ENCODE assay signal across 12 mouse cellular contexts in genomic region chr6:145401140-145401539, GRCm38 (mm10).
DNase-seq lines count a peak whose midpoint lies in the region; ATAC-seq and TF ChIP-seq lines count a peak whose summit lies in the region.
"Had no signal": no experiment of that assay in that cellular context is flagged by ENCODE, and none has a peak within 500 bp of the region (broad histone marks: within the 10 kb centered on the region; RNA-seq: fewer than 3 reads in every experiment).

No protein-coding gene starts in this region.

- H3K9ac ChIP-seq in lung, embryonic 14.5 days: no peak overlapping the region
- no peak overlapping the region for H3K9ac ChIP-seq in lung, postnatal 0 days (replicated peaks; ENCODE audit: low read depth)
- no peak overlapping the region for H3K9ac ChIP-seq in intestine, embryonic 15.5 days
- H3K9ac ChIP-seq in limb, embryonic 14.5 days (ENCODE audit: low read depth, low read length, severe bottlenecking): peak overlapping the region; percentile 7; the same call in 1 of the 2 replicates
- H3K9ac ChIP-seq: liver, embryonic 14.5 days had no signal

- TF ChIP-seq EP300 in lung, postnatal 0 days (IDR thresholded peaks at IDR 0.05): no peak

- no peaks in the 10 kb centered on the region for H3K9me3 ChIP-seq in lung, embryonic 14.5 days (ENCODE audit: low read depth, low read length)
- H3K9me3 ChIP-seq in lung, postnatal 0 days (ENCODE audit: low read length): no peaks in the 10 kb centered on the region
- H3K9me3 ChIP-seq in intestine, embryonic 15.5 days: no peaks in the 10 kb centered on the region
- no peaks in the 10 kb centered on the region for H3K9me3 ChIP-seq in limb, embryonic 14.5 days (ENCODE audit: control insufficient read depth, low read length)
- H3K9me3 ChIP-seq: forebrain, embryonic 10.5 days had no signal

- no peak for TF ChIP-seq POLR2A in limb, embryonic 14.5 days (IDR thresholded peaks at IDR 0.05; ENCODE audit: borderline replicate concordance, extremely low read depth, insufficient read depth, insufficient read length)

- no peak overlapping the region for H3K4me3 ChIP-seq in lung, embryonic 14.5 days (ENCODE audit: low read depth, low read length)
- no peak overlapping the region for H3K4me3 ChIP-seq in lung, postnatal 0 days (ENCODE audit: low read depth, low read length)
- H3K4me3 ChIP-seq in intestine, embryonic 15.5 days (replicated peaks): no peak overlapping the region
- no peak overlapping the region for H3K4me3 ChIP-seq in limb, embryonic 14.5 days (replicated peaks; ENCODE audit: low read length)
- H3K4me3 ChIP-seq: forebrain, embryonic 10.5 days had no signal

- H3K27me3 ChIP-seq in lung, embryonic 14.5 days (ENCODE audit: insufficient read depth, low read length): no peaks in the 10 kb centered on the region
- no peaks in the 10 kb centered on the region for H3K27me3 ChIP-seq in lung, postnatal 0 days (replicated peaks; ENCODE audit: insufficient read depth, low read length)
- H3K27me3 ChIP-seq in intestine, embryonic 15.5 days (replicated peaks): no peaks in the 10 kb centered on the region
- H3K27me3 ChIP-seq in limb, embryonic 14.5 days (ENCODE audit: control insufficient read depth, insufficient read depth, low read length): no peaks in the 10 kb centered on the region

- peak; percentile 31 for DNase-seq in adrenal gland, postnatal 14 days
- DNase-seq in adrenal gland, adult 18-20 months (ENCODE audit: low spot score in 2 of 2): no peak
- peak; percentile 21 for DNase-seq in lung, embryonic 14.5 days
- no peak for DNase-seq in lung, postnatal 0 days (ENCODE audit: low spot score)
- no peak for DNase-seq in limb, embryonic 14.5 days (ENCODE audit: low spot score)
- DNase-seq in cerebellum, adult 8-10 months: no peak
- no peak for DNase-seq in cerebellum, postnatal 10 days
- DNase-seq: gastrocnemius, postnatal 25 days had no signal

- no peaks in the 10 kb centered on the region for H3K4me1 ChIP-seq in lung, embryonic 14.5 days (ENCODE audit: insufficient read depth)
- no peaks in the 10 kb centered on the region for H3K4me1 ChIP-seq in lung, postnatal 0 days (ENCODE audit: insufficient read depth, low read depth, low read length)
- peaks cover 3% of the 10 kb centered on the region for H3K4me1 ChIP-seq in intestine, embryonic 15.5 days (replicated peaks)
- peaks cover 9% of the 10 kb centered on the region for H3K4me1 ChIP-seq in limb, embryonic 14.5 days (ENCODE audit: control insufficient read depth, insufficient read depth, low read length)

- H3K27ac ChIP-seq in lung, embryonic 14.5 days (ENCODE audit: low read depth): no peak overlapping the region
- H3K27ac ChIP-seq in lung, postnatal 0 days (ENCODE audit: low read length): no peak overlapping the region
- no peak overlapping the region for H3K27ac ChIP-seq in intestine, embryonic 15.5 days
- H3K27ac ChIP-seq in limb, embryonic 14.5 days (replicated peaks; ENCODE audit: low read depth, low read length): no peak overlapping the region
- H3K27ac ChIP-seq: forebrain, embryonic 10.5 days; liver, embryonic 14.5 days had no signal

- WGBS in lung, embryonic 14.5 days: 19% methylated on average over 4 of the region's 4 CpGs
- WGBS in lung, postnatal 0 days: 36% methylated on average over 4 of the region's 4 CpGs
- WGBS in intestine, embryonic 15.5 days: 11% methylated on average over 4 of the region's 4 CpGs
- WGBS in limb, embryonic 14.5 days: 10% methylated on average over 4 of the region's 4 CpGs

- ATAC-seq in lung, embryonic 14.5 days (ENCODE audit: insufficient read depth): no peak
- no peak for ATAC-seq in lung, postnatal 0 days
- peak; percentile 79 for ATAC-seq in intestine, embryonic 15.5 days
- no peak for ATAC-seq in limb, embryonic 14.5 days (ENCODE audit: low FRiP score, low read depth)

- no peaks in the 10 kb centered on the region for H3K36me3 ChIP-seq in lung, embryonic 14.5 days (ENCODE audit: insufficient read depth)
- no peaks in the 10 kb centered on the region for H3K36me3 ChIP-seq in lung, postnatal 0 days (ENCODE audit: insufficient read depth, low read length)
- H3K36me3 ChIP-seq in intestine, embryonic 15.5 days: no peaks in the 10 kb centered on the region
- H3K36me3 ChIP-seq in limb, embryonic 14.5 days (ENCODE audit: control insufficient read depth, insufficient read depth, low read length): no peaks in the 10 kb centered on the region
- H3K36me3 ChIP-seq: forebrain, embryonic 10.5 days; G1E had no signal

- no peak for TF ChIP-seq CTCF in lung, embryonic 14.5 days (IDR thresholded peaks at IDR 0.05; ENCODE audit: low read depth)
- no peak for TF ChIP-seq CTCF in lung, postnatal 0 days (IDR thresholded peaks at IDR 0.05)

- H3K4me2 ChIP-seq in lung, embryonic 14.5 days: no peak overlapping the region
- H3K4me2 ChIP-seq in lung, postnatal 0 days (replicated peaks; ENCODE audit: low read depth, low read length): no peak overlapping the region
- no peak overlapping the region for H3K4me2 ChIP-seq in intestine, embryonic 15.5 days (replicated peaks)
- H3K4me2 ChIP-seq in limb, embryonic 14.5 days (replicated peaks; ENCODE audit: low read depth, low read length, severe bottlenecking): no peak overlapping the region

Comparison
In these comparisons a context has a peak if more than half of its experiments do, and no peak if none do; other contexts are left out.
1. DNase-seq: peak in adrenal gland, postnatal 14 days (single experiment) and lung, embryonic 14.5 days (single experiment); none in adrenal gland, adult 18-20 months (0 of 2), lung, postnatal 0 days (single experiment), limb, embryonic 14.5 days (single experiment), cerebellum, adult 8-10 months (single experiment) and cerebellum, postnatal 10 days (0 of 2).